ENCODE assay signal across 35 mouse cellular contexts in the genomic region with DNA sequence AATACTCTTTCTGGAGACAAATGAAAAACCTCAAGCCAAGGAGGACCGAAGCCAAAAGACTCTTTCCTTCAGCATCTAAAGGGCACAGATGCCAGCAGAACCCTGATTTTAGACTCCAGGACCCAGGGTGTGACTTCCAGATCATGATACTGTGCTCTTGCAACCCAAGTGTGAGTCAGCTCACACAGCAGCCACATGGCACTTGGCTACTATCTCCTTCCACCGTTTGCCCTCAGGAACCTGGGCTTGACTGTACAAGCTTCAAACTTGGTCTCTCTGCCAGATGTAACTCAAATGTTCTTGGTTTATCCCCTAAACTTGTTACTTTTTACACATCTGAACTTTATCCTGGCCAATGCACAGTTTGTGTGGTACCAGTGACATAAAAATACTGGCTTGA. TPM values are rescaled to one million over a fixed set of nuclear protein-coding genes. Genes with fewer than 3 reads are reported as not detected.
DNase-seq lines count a peak whose midpoint lies in the region; ATAC-seq and TF ChIP-seq lines count a peak whose summit lies in the region.
"Had no signal": no experiment of that assay in that cellular context is flagged by ENCODE, and none has a peak within 500 bp of the region (broad histone marks: within the 10 kb centered on the region; RNA-seq: fewer than 3 reads in every experiment).

No protein-coding gene starts in this region.

- H3K27me3 ChIP-seq in liver, embryonic 15.5 days: no peaks in the 10 kb centered on the region
- H3K27me3 ChIP-seq in liver, embryonic 12.5 days (replicated peaks): no peaks in the 10 kb centered on the region
- H3K27me3 ChIP-seq: embryonic facial prominence, embryonic 12.5 days; heart, embryonic 12.5 days; hindbrain, embryonic 13.5 days; neural tube, embryonic 15.5 days had no signal

- no peak for TF ChIP-seq CTCF in bone marrow, adult 2 months (IDR thresholded peaks at IDR 0.05; ENCODE audit: control insufficient read depth, insufficient read depth, low read length)

- no peaks in the 10 kb centered on the region for H3K9me3 ChIP-seq in liver, embryonic 15.5 days (replicated peaks)
- no peaks in the 10 kb centered on the region for H3K9me3 ChIP-seq in liver, embryonic 12.5 days (replicated peaks)
- H3K9me3 ChIP-seq: embryonic facial prominence, embryonic 12.5 days; forebrain, embryonic 10.5 days; neural tube, embryonic 15.5 days had no signal

- H3K4me1 ChIP-seq in liver, embryonic 15.5 days (replicated peaks): no peaks in the 10 kb centered on the region; the same call in 1 of the 2 replicates
- H3K4me1 ChIP-seq in liver, embryonic 12.5 days: no peaks in the 10 kb centered on the region
- H3K4me1 ChIP-seq in bone marrow, adult 2 months (ENCODE audit: control insufficient read depth, insufficient read depth, low read length): peaks cover 10% of the 10 kb centered on the region
- H3K4me1 ChIP-seq: embryonic facial prominence, embryonic 12.5 days; forebrain, embryonic 10.5 days; heart, embryonic 12.5 days; hindbrain, embryonic 13.5 days; neural tube, embryonic 15.5 days had no signal

- no peak overlapping the region for H3K4me2 ChIP-seq in liver, embryonic 15.5 days
- H3K4me2 ChIP-seq in liver, embryonic 12.5 days: no peak overlapping the region
- H3K4me2 ChIP-seq: embryonic facial prominence, embryonic 12.5 days; heart, embryonic 12.5 days; hindbrain, embryonic 13.5 days; neural tube, embryonic 15.5 days had no signal

- H3K4me3 ChIP-seq in liver, embryonic 15.5 days (replicated peaks): no peak overlapping the region
- no peak overlapping the region for H3K4me3 ChIP-seq in liver, embryonic 12.5 days
- H3K4me3 ChIP-seq in bone marrow, adult 2 months (replicated peaks; ENCODE audit: control insufficient read depth, low read depth, low read length): no peak overlapping the region
- no peak overlapping the region for H3K4me3 ChIP-seq in macrophage (ENCODE audit: inconsistent target)
- H3K4me3 ChIP-seq: embryonic facial prominence, embryonic 12.5 days; forebrain, embryonic 10.5 days; heart, embryonic 12.5 days; hindbrain, embryonic 13.5 days; neural tube, embryonic 15.5 days had no signal

- no peak for TF ChIP-seq POLR2A in bone marrow, adult 2 months (IDR thresholded peaks at IDR 0.05; ENCODE audit: borderline replicate concordance, control insufficient read depth, low read depth, low read length)

- H3K27ac ChIP-seq in liver, embryonic 15.5 days (replicated peaks): 0 out of 2 replicates have a peak overlapping the region, but pooled peaks have one; percentile 51
- H3K27ac ChIP-seq in liver, embryonic 12.5 days: no peak overlapping the region
- peak overlapping the region; percentile 72 for H3K27ac ChIP-seq in bone marrow, adult 2 months (ENCODE audit: control insufficient read depth, insufficient read depth, low read depth, low read length, poor library complexity)
- H3K27ac ChIP-seq in macrophage: peak overlapping the region; percentile 99
- H3K27ac ChIP-seq: embryonic facial prominence, embryonic 12.5 days; forebrain, embryonic 10.5 days; hindbrain, embryonic 13.5 days; neural tube, embryonic 15.5 days had no signal

- H3K9ac ChIP-seq in liver, embryonic 15.5 days: no peak overlapping the region
- no peak overlapping the region for H3K9ac ChIP-seq in liver, embryonic 12.5 days
- H3K9ac ChIP-seq: embryonic facial prominence, embryonic 12.5 days; forebrain, postnatal 0 days; heart, embryonic 12.5 days; hindbrain, embryonic 13.5 days; neural tube, embryonic 15.5 days had no signal

- WGBS in liver, embryonic 15.5 days (ENCODE audit: insufficient replicate concordance): 44% methylated on average over 2 of the region's 2 CpGs
- WGBS in liver, embryonic 12.5 days (ENCODE audit: insufficient replicate concordance): 48% methylated on average over 2 of the region's 2 CpGs
- 23% methylated on average over 2 of the region's 2 CpGs for WGBS in bone marrow, adult 2 months
- WGBS in macrophage (ENCODE audit: missing documents): 25% methylated on average over 2 of the region's 2 CpGs

- no peaks in the 10 kb centered on the region for H3K36me3 ChIP-seq in liver, embryonic 15.5 days (replicated peaks)
- no peaks in the 10 kb centered on the region for H3K36me3 ChIP-seq in liver, embryonic 12.5 days
- no peaks in the 10 kb centered on the region for H3K36me3 ChIP-seq in macrophage (ENCODE audit: inconsistent target)
- H3K36me3 ChIP-seq: embryonic facial prominence, embryonic 12.5 days; forebrain, embryonic 10.5 days; heart, embryonic 12.5 days; hindbrain, embryonic 13.5 days; neural tube, embryonic 15.5 days had no signal

- DNase-seq in 416B (ENCODE audit: low read depth): peak; percentile 78
- DNase-seq in thymus, postnatal 36 days: no peak
- no peak for DNase-seq in spleen, postnatal 4 days (ENCODE audit: low spot score in 2 of 2)
- DNase-seq: adrenal gland, adult 2 months; adrenal gland, postnatal 36 days; cerebellum, adult 11 months; cerebellum, adult 9-11 months; embryo, embryonic 11 days; forebrain, postnatal 0 days; gastrocnemius, postnatal 14 days; heart, adult 18-20 months; heart, postnatal 4 days; kidney, adult 9 months; kidney, postnatal 10 days; layer of hippocampus, postnatal 36 days; left cerebral cortex, postnatal 4 days; lung, adult 18-20 months; lung, postnatal 4 days; midbrain, embryonic 14.5 days; retina, postnatal 1 day; right cerebral cortex, postnatal 25 days; thymus, postnatal 25 days had no signal

- ATAC-seq in liver, embryonic 15.5 days (ENCODE audit: insufficient read depth): no peak
- ATAC-seq in liver, embryonic 12.5 days: no peak
- ATAC-seq: activated CD4-positive, CD25-positive, alpha-beta regulatory T cell, adult 4 months; CD4-positive, CD25-positive, alpha-beta regulatory T cell, adult 4 months; forebrain, postnatal 0 days; intestine, postnatal 0 days; lung, postnatal 0 days had no signal

- no peaks in the 10 kb centered on the region for H3K79me2 ChIP-seq in macrophage (ENCODE audit: inconsistent target)

RNA-seq across cellular contexts. Expression of a gene that starts 10.7 kb away (rescaled TPM):
- polyA plus RNA-seq in liver, embryonic 15.5 days (2015; fragmentation: Nextera tagmentation; extraction: Ambion mirVana): 25.1 and 25.8 TPM in 2 replicates
- polyA plus RNA-seq in liver, embryonic 12.5 days (2016; fragmentation: Nextera tagmentation; extraction: Ambion mirVana): 9.5 and 11.6 TPM in 2 replicates
- polyA plus RNA-seq in bone marrow, adult 2 months (2011; ENCODE audit: insufficient read depth, insufficient read length, low replicate concordance, missing spikeins): 4.9 and 5.6 TPM in 2 replicates
- 1,000 to 10,000 TPM in 11 of 26 experiments, 100 to 1,000 TPM in 15; 242 to 2,479 (median 816) TPM for total RNA-seq in macrophage (2018; cell fraction: chromatin; rRNA removed)
- 1,000 to 10,000 TPM in 13 of 26 experiments, 100 to 1,000 TPM in 13; 468 to 3,066 (median 983) TPM for total RNA-seq in macrophage (2018; cell fraction: cytosol; rRNA removed)
- 1,000 to 10,000 TPM in 14 of 26 experiments, 100 to 1,000 TPM in 12; 625 to 4,563 (median 1,527) TPM for total RNA-seq in macrophage (2018; cell fraction: nucleus; rRNA removed)
- 496 to 766 TPM (median 742 TPM) in 3 replicates for polyA plus RNA-seq in macrophage (2018)

Comparison
In these comparisons a context has a peak if more than half of its experiments do, and no peak if none do; other contexts are left out.
1. RNA of a gene that starts 10.7 kb away (polyA plus RNA-seq): 496 to 766 TPM in macrophage; 25.1 to 25.8 TPM in liver, embryonic 15.5 days, 9.5 to 11.6 TPM in liver, embryonic 12.5 days and 4.9 to 5.6 TPM in bone marrow, adult 2 months; every median in the first group is over 10 times any median in the second.